Mouse (Mus musculus) MEL (cell line): ENCODE measurements around the gene Timp2.

Source experiments
- CTCF ChIP-seq, 3 experiments: IDR thresholded peaks in 2 of 3; conservative IDR thresholded peaks in 1 of 3; 2 replicates each; pipeline ENCODE4 v1.5.1; 2011 to 2012; ENCODE audit warnings: low read length in 3 of 3, low read depth in 2 of 3, mild to moderate bottlenecking in 2 of 3, improper control_type of control experiment in 1 of 3, inconsistent platforms in 1 of 3, mixed read lengths in 1 of 3, moderate library complexity in 1 of 3; ENCODE audit not compliant: control insufficient read depth in 1 of 3, insufficient read depth in 1 of 3, poor library complexity in 1 of 3, severe bottlenecking in 1 of 3
- GABPA ChIP-seq: IDR thresholded peaks from 2 replicates; pipeline ENCODE4 v1.6.1; 2012; ENCODE audit warnings: low read depth, mild to moderate bottlenecking, inconsistent platforms, low read length, improper control_type of control experiment, moderate library complexity
- GATA1 ChIP-seq: IDR thresholded peaks from 2 replicates; pipeline ENCODE4 v1.6.1; 2011; ENCODE audit warnings: low read depth, low read length, improper control_type of control experiment
- POLR2A ChIP-seq, 2 experiments: IDR thresholded peaks; 2 replicates each; pipeline ENCODE4 v1.6.1; 2011 to 2012; ENCODE audit warnings: low read length in 2 of 2, mild to moderate bottlenecking in 2 of 2, control low read depth in 1 of 2, improper control_type of control experiment in 1 of 2, low read depth in 1 of 2, moderate library complexity in 1 of 2; ENCODE audit not compliant: control insufficient read depth in 1 of 2, insufficient read depth in 1 of 2, poor library complexity in 1 of 2
- ZC3H11A ChIP-seq: IDR thresholded peaks from 2 replicates; pipeline ENCODE4 v1.6.1; 2012; ENCODE audit warnings: low read depth, mild to moderate bottlenecking, inconsistent platforms, low read length, improper control_type of control experiment
- ZNF384 ChIP-seq: IDR thresholded peaks from 2 replicates; pipeline ENCODE4 v1.6.1; 2012; ENCODE audit warnings: low read depth, mild to moderate bottlenecking, inconsistent platforms, low read length, improper control_type of control experiment

GRCm38 (mm10) chr11:118342400-118342981, 13.0 kb downstream of the Timp2 start, which contains the start of gene Cep295nl:
- TF ChIP-seq CTCF (IDR thresholded peaks at IDR 0.05 in 2 of 3, conservative IDR thresholded peaks at IDR 0.05 in 1 of 3; ENCODE audit: control insufficient read depth in 1 of 3, insufficient read depth in 1 of 3, low read depth in 2 of 3, low read length in 3 of 3, poor library complexity in 1 of 3, severe bottlenecking in 1 of 3): no peak
- no peak for TF ChIP-seq ZC3H11A
- TF ChIP-seq POLR2A (IDR thresholded peaks at IDR 0.05; ENCODE audit: control insufficient read depth in 1 of 2, insufficient read depth in 1 of 2, low read depth in 1 of 2, low read length in 2 of 2, poor library complexity in 1 of 2): no peak
- no peak for TF ChIP-seq GATA1
- no peak for TF ChIP-seq GABPA
- no peak for TF ChIP-seq ZNF384
